Mouse (Mus musculus): Measurements from ENCODE around the gene Gm10577.

Gm10577 gene

DNA sequence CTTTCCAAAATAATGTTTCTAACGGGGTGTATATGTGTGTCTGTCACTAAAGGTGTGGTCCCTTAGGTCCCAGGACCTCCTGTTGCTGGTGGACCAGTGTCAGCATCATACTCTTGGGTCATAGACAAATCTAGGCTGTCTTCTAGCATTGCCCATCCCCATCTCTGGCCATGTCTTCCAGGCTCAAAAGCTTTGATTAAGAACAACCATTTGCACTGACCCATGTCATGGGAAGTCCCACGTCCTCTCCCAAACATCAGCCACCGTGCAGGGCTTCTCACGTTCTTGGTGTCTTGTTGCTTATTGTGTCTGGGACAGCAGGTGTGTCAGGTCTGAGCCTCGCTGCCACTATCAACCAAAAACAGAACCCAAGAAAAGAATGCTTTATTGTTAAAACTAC lies 24.9 kb downstream of the Gm10577 start:
- no peak for DNase-seq (ENCODE audit: low spot score in 2 of 2)

DNA sequence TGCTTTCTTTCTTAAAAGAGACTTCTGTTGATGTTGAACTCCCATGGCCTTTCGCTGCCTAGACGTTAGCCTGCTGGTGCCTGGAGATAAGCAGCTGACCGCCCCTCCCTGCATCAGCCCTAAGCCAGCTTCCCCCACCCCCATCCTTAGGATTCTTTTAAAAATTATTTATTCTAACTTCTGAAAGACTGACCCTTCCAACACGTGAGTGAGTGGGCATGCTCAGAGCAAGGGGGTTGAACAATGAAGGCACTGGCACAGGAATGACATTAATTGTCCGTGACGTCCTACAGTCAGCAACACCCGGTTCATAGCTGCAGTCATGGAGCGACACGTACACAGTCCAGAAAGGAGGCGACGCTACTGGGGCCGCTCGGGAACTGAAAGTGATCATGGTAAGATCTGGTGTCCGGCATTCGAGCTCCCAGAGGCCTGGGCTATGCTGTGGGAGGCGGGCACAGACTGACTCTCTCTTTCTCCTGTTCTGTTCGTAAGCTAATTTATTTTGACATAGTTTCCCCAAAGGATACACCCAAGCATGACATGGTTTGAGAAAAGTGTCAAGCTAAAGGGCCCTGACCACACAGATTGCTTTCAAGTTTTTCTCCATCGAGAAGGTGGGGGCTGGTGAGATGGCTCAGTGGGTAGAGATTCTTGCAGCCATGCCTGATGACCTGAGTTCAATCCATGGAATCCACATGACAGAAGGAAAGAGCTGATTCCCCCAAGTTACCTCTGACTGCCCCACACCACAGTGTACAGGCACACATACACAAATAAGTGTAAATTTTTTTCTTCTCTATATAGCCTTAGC lies 25.8 kb downstream of the Gm10577 start:
- DNase-seq (ENCODE audit: low spot score in 2 of 2), result peak; percentile 47 to 66

DNA sequence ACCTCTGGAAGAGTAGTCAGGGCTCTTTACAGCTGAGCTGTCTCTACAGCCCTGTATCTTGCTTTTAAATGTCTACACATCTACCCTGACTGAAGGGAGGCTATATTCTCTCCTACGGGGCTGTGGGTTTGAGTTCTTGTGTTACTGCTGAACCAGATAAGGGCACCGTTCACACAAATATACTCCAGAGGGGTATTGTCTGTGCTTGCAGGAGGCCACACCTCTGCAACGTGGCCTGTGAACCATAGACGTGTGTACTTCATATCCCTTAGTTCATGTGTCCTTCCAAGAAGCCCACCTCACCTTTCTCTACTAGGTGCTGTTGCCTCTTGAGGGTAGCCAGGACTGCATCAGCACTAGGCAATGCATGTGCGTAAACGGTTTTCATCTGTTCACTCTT lies 28.4 kb downstream of the Gm10577 start:
- no peak for DNase-seq (ENCODE audit: low spot score in 2 of 2)

GRCm38 (mm10) chr4:100990996-100991395 lies 29.5 kb downstream of the Gm10577 start:
- DNase-seq (ENCODE audit: low spot score in 2 of 2), result no peak

GRCm38 (mm10) chr4:100988231-100988799 lies 32.2 kb downstream of the Gm10577 start:
- no peak for DNase-seq (ENCODE audit: low spot score in 2 of 2)

- DNase-seq (ENCODE audit: low spot score in 2 of 2), result no peak
Observed at GRCm38 (mm10) chr4:100987187-100987586, 33.3 kb downstream of the Gm10577 start.

DNA sequence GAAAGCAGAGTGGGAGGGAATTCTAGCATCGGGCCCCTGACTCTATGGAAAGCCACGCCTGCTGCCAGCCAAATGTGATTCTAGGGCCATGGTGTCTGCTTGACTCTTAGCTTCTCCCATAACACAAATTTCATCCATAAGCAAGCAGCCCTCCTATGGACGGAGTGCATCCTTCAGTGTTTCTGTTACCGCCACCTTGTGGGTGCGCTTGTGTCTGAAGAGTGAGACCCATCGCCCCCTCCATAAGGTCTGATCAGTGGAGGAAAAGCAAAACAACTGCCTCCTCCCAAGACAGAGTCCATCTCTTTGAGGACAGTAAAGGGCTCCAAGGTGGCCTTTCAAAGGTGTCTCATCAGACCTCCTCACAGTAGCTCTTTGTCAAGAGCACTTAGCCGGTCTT lies 43.0 kb downstream of the Gm10577 start:
- no peak for DNase-seq (ENCODE audit: low spot score in 2 of 2)

GRCm38 (mm10) chr4:100974455-100975035 lies 46.0 kb downstream of the Gm10577 start:
- DNase-seq (ENCODE audit: low spot score in 2 of 2), result no peak

GRCm38 (mm10) chr4:100973641-100974454 lies 46.6 kb downstream of the Gm10577 start:
- no peak for DNase-seq (ENCODE audit: low spot score in 2 of 2)
